Mouse (Mus musculus) heart, embryonic 16.5 days (tissue): ENCODE results near the gene Myog. TPM values are rescaled to one million over a fixed set of nuclear protein-coding genes. Genes with fewer than 3 reads are reported as not detected.

Source experiments
- ATAC-seq: fragments of 200-750 bp; cut with Nextera tagmentation; replicated peaks from 2 replicates; pipeline ENCODE4 v1.8.0; 2017; ENCODE audit warnings: moderate number of reproducible peaks; ENCODE audit not compliant: insufficient read depth, low FRiP score; ENCODE audit errors: extremely low read depth
- H3K27ac ChIP-seq: fragments of 300-500 bp; sonication (generic); 2 replicates; pipeline ENCODE4 v1.5.1; 2014; ENCODE audit warnings: mild to moderate bottlenecking, low read length, control low read depth, moderate library complexity
- H3K27me3 ChIP-seq: fragments of 300-500 bp; sonication (generic); 2 replicates; pipeline ENCODE4 v1.6.1; 2014; ENCODE audit warnings: low read length, mixed read lengths; ENCODE audit not compliant: control insufficient read depth, insufficient read depth
- H3K36me3 ChIP-seq: fragments of 300-500 bp; sonication (generic); 2 replicates; pipeline ENCODE4 v1.6.1; 2014; ENCODE audit not compliant: control insufficient read depth, insufficient read depth
- H3K4me1 ChIP-seq: fragments of 300-500 bp; sonication (generic); 2 replicates; pipeline ENCODE4 v1.6.1; 2014; ENCODE audit warnings: low read length, mixed read lengths; ENCODE audit not compliant: control insufficient read depth, insufficient read depth
- H3K4me2 ChIP-seq: fragments of 300-500 bp; sonication (generic); 2 replicates; pipeline ENCODE4 v1.6.1; 2014; ENCODE audit warnings: low read depth, mild to moderate bottlenecking, control low read depth, low read length
- H3K4me3 ChIP-seq: fragments of 300-500 bp; sonication (generic); 2 replicates; pipeline ENCODE4 v1.5.1; 2014; ENCODE audit warnings: mild to moderate bottlenecking, control low read depth, low read length
- H3K9ac ChIP-seq: fragments of 300-500 bp; sonication (generic); 2 replicates; pipeline ENCODE4 v1.6.1; 2014; ENCODE audit warnings: low read length, control low read depth
- H3K9me3 ChIP-seq: fragments of 300-500 bp; sonication (generic); replicated peaks from 2 replicates; pipeline ENCODE4 v1.6.1; 2016; ENCODE audit warnings: low read length; ENCODE audit not compliant: control insufficient read depth
- WGBS: fragments of 180-500 bp; shearing (Covaris S2); extraction: QIAGEN DNeasy Blood & Tissue Kit; methylation state at CpG from one replicate; pipeline ENCODE4 v1.1.7; 2014; 5-methylcytosine and 5-hydroxymethylcytosine counted together
- polyA plus RNA-seq: library from polyadenylated mRNA; unstranded; fragments of >200 nt; fragmentation: Nextera tagmentation; extraction: Ambion mirVana; gene quantifications from 2 replicates; pipeline ENCODE4 v1.2.1, GENCODE M21; 2015

Myog gene
- polyA plus RNA-seq, 1 experiment from 2014 or later, result 3.3 TPM

- no peaks in the 10 kb centered on the region for H3K9me3 ChIP-seq
- no peaks in the 10 kb centered on the region for H3K36me3 ChIP-seq
- peak overlapping the region; percentile 33; the same call in 1 of the 2 replicates for H3K9ac ChIP-seq
- no peak overlapping the region for H3K4me3 ChIP-seq
- 47% methylated on average over 11 of the region's 11 CpGs for WGBS
- no peak overlapping the region for H3K4me2 ChIP-seq
- H3K4me1 ChIP-seq, result peaks cover 75% of the 10 kb centered on the region
- ATAC-seq, result no peak
- no peaks in the 10 kb centered on the region for H3K27me3 ChIP-seq
- H3K27ac ChIP-seq, result peak overlapping the region; percentile 8; the same call in 1 of the 2 replicates
Measured at GRCm38 (mm10) chr1:134336958-134337710, 47.3 kb downstream of the Myog start.

- Histone ChIP-seq H3K4me1 (peaks cover 74% of the 10 kb centered on the region), H3K27me3 (no peaks in the 10 kb centered on the region), H3K4me3 (no peak overlapping the region), H3K9ac (no peak overlapping the region), H3K9me3 (no peaks in the 10 kb centered on the region), H3K27ac (peak overlapping the region; percentile 76), H3K36me3 (no peaks in the 10 kb centered on the region), H3K4me2 (no peak overlapping the region)
- 49% methylated on average over 7 of the region's 7 CpGs for WGBS
- ATAC-seq, result no peak
Measured at GRCm38 (mm10) chr1:134339162-134339561, 49.4 kb downstream of the Myog start.

DNA sequence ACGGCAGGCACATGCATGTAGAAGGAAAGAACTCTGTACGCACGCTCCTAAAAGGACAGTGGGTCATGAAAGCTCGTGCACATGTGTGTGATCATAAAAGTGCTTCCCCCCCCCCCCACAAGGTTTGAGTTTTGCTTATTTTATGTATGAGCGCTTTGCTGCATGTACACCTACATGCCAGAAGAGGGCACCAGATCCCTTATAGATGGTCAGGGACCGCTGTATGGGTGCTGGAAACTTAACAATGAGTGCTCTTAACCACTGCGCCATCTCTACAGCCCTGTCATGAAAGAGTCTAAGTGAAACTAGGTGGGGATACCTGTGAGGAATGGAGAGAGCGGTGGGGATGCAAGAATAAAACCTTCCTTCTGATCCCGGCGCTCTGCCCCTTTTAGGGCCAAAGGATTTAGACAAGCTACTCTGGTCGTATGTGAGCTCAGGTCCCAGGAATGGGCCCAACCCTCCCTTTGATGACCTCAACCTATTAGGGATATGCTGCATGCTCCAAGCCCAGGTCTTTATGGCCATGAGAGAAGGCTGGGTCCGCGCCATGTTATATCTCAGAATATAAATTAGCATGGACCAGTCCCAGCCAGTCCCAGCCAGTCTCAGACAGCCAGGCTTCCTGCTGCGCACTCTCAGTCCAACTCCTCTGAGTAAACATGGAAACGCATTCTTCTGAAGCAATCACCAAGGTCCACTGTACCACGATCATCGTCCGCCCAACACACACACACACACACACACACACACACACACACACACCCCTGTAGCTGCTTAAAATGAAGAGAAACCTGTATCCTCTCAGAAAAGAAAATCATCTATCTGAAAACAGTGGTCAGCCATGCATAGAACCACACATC lies 50.2 kb downstream of the Myog start:
- no peaks in the 10 kb centered on the region for H3K36me3 ChIP-seq
- H3K27ac ChIP-seq, result peak overlapping the region; percentile 76
- no peak overlapping the region for H3K9ac ChIP-seq
- 91% methylated on average over 18 of the region's 18 CpGs for WGBS
- no peaks in the 10 kb centered on the region for H3K9me3 ChIP-seq
- no peaks in the 10 kb centered on the region for H3K27me3 ChIP-seq
- ATAC-seq, result no peak
- H3K4me2 ChIP-seq, result no peak overlapping the region
- H3K4me1 ChIP-seq, result peaks cover 71% of the 10 kb centered on the region
- H3K4me3 ChIP-seq, result no peak overlapping the region

GRCm38 (mm10) chr1:134341641-134342277 lies 52.0 kb downstream of the Myog start:
- Histone ChIP-seq H3K4me3 (no peak overlapping the region), H3K9ac (peak overlapping the region; percentile 47), H3K27me3 (no peaks in the 10 kb centered on the region), H3K4me2 (peak overlapping the region; percentile 87), H3K9me3 (no peaks in the 10 kb centered on the region), H3K27ac (peak overlapping the region; percentile 87), H3K36me3 (0 out of 2 replicates have a peak, but pooled peaks cover 3% of the 10 kb centered on the region), H3K4me1 (peaks cover 65% of the 10 kb centered on the region)
- WGBS, result 68% methylated on average over 5 of the region's 5 CpGs
- no peak for ATAC-seq

Other genes starting within 250 kb of the Myog start
- gene Btg2, start 210.9 kb upstream of the Myog start, polyA plus RNA-seq, result 49.5 and 50.9 TPM in 2 replicates
- gene Chit1, start 178.7 kb upstream of the Myog start, polyA plus RNA-seq, result 0.31 and 0.46 TPM in 2 replicates
- 1.1 and 1.2 TPM in 2 replicates for gene Chil1, start 107.8 kb upstream of the Myog start, polyA plus RNA-seq
- 0.64 and 0.96 TPM in 2 replicates for gene Mybph, start 96.5 kb upstream of the Myog start, polyA plus RNA-seq
- 26.7 and 30.0 TPM in 2 replicates for gene Adora1, start 54.6 kb upstream of the Myog start, polyA plus RNA-seq
- 10.6 and 11.4 TPM in 2 replicates for gene Ppfia4, start 42.9 kb downstream of the Myog start, polyA plus RNA-seq
- 57.5 and 60.4 TPM in 2 replicates for gene Tmem183a, start 72.0 kb downstream of the Myog start, polyA plus RNA-seq
- gene 4933406M09Rik, start 96.0 kb downstream of the Myog start, polyA plus RNA-seq, result not detected in 2 replicates
- 42.2 and 49.0 TPM in 2 replicates for gene Cyb5r1, start 115.6 kb downstream of the Myog start, polyA plus RNA-seq
- gene Adipor1, start 125.4 kb downstream of the Myog start, polyA plus RNA-seq, result 138 and 148 TPM in 2 replicates
- gene Klhl12, start 165.5 kb downstream of the Myog start, polyA plus RNA-seq, result 20.6 and 21.1 TPM in 2 replicates
- 29.6 and 29.9 TPM in 2 replicates for gene Rabif, start 204.7 kb downstream of the Myog start, polyA plus RNA-seq